Mouse (Mus musculus): ENCODE measurements around the gene Ncstn. TPM values are rescaled to one million over a fixed set of nuclear protein-coding genes. Genes with fewer than 3 reads are reported as not detected.

Gene Ncstn
- polyA plus RNA-seq, 1 experiment from 2014 or later: 115 TPM

- H3K4me1 ChIP-seq (ENCODE audit: control insufficient read depth, insufficient read depth, low read length): peaks cover 50% of the 10 kb centered on the region
- H3K4me2 ChIP-seq (ENCODE audit: low read depth, low read length): peak overlapping the region; percentile 93
- H3K36me3 ChIP-seq (ENCODE audit: control insufficient read depth, insufficient read depth, low read length): no peaks in the 10 kb centered on the region
- no peaks in the 10 kb centered on the region for H3K9me3 ChIP-seq (ENCODE audit: control insufficient read depth, low read length)
- peak overlapping the region; percentile 97 for H3K27ac ChIP-seq (ENCODE audit: low read depth, low read length)
- H3K4me3 ChIP-seq (ENCODE audit: low read depth, low read length): peak overlapping the region; percentile 97
- 2% methylated on average over 23 of the region's 23 CpGs for WGBS
- no peaks in the 10 kb centered on the region for H3K27me3 ChIP-seq (ENCODE audit: control insufficient read depth, insufficient read depth, low read length)
- peak; percentile 80 for ATAC-seq (ENCODE audit: low read depth)
- peak overlapping the region; percentile 94 for H3K9ac ChIP-seq (replicated peaks; ENCODE audit: low read depth, low read length)
Measured at GRCm38 (mm10) chr1:172026201-172026901, 56.2 kb downstream of the Ncstn start.

- H3K4me1 ChIP-seq (ENCODE audit: control insufficient read depth, insufficient read depth, low read length): peaks cover 53% of the 10 kb centered on the region
- 14% methylated on average over 8 of the region's 8 CpGs for WGBS
- H3K27ac ChIP-seq (ENCODE audit: low read depth, low read length): peak overlapping the region; percentile 97
- peak overlapping the region; percentile 94 for H3K9ac ChIP-seq (replicated peaks; ENCODE audit: low read depth, low read length)
- H3K27me3 ChIP-seq (ENCODE audit: control insufficient read depth, insufficient read depth, low read length): no peaks in the 10 kb centered on the region
- H3K9me3 ChIP-seq (ENCODE audit: control insufficient read depth, low read length): no peaks in the 10 kb centered on the region
- ATAC-seq (ENCODE audit: low read depth): peak; percentile 3; the same call in 1 of the 2 replicates
- peak overlapping the region; percentile 93 for H3K4me2 ChIP-seq (ENCODE audit: low read depth, low read length)
- no peaks in the 10 kb centered on the region for H3K36me3 ChIP-seq (ENCODE audit: control insufficient read depth, insufficient read depth, low read length)
- H3K4me3 ChIP-seq (ENCODE audit: low read depth, low read length): peak overlapping the region; percentile 97
Measured at GRCm38 (mm10) chr1:172025201-172025904, 57.2 kb downstream of the Ncstn start.

GRCm38 (mm10) chr1:172024140-172024895 lies 58.3 kb downstream of the Ncstn start:
- ATAC-seq (ENCODE audit: low read depth): no peak
- peak overlapping the region; percentile 97 for H3K4me3 ChIP-seq (ENCODE audit: low read depth, low read length)
- no peaks in the 10 kb centered on the region for H3K36me3 ChIP-seq (ENCODE audit: control insufficient read depth, insufficient read depth, low read length)
- no peaks in the 10 kb centered on the region for H3K9me3 ChIP-seq (ENCODE audit: control insufficient read depth, low read length)
- no peaks in the 10 kb centered on the region for H3K27me3 ChIP-seq (ENCODE audit: control insufficient read depth, insufficient read depth, low read length)
- peak overlapping the region; percentile 93 for H3K4me2 ChIP-seq (ENCODE audit: low read depth, low read length)
- H3K4me1 ChIP-seq (ENCODE audit: control insufficient read depth, insufficient read depth, low read length): peaks cover 61% of the 10 kb centered on the region
- WGBS: 14% methylated on average over 9 of the region's 9 CpGs
- H3K9ac ChIP-seq (replicated peaks; ENCODE audit: low read depth, low read length): peak overlapping the region; percentile 94; the same call in 1 of the 2 replicates
- H3K27ac ChIP-seq (ENCODE audit: low read depth, low read length): no peak overlapping the region

GRCm38 (mm10) chr1:172019863-172020521 lies 62.6 kb downstream of the Ncstn start:
- 51% methylated on average over 10 of the region's 10 CpGs for WGBS
- Histone ChIP-seq H3K4me3 (ENCODE audit: low read depth, low read length) (no peak overlapping the region), H3K27ac (ENCODE audit: low read depth, low read length) (0 out of 2 replicates have a peak overlapping the region, but pooled peaks have one; percentile 16), H3K4me2 (ENCODE audit: low read depth, low read length) (0 out of 2 replicates have a peak overlapping the region, but pooled peaks have one; percentile 6), H3K27me3 (ENCODE audit: control insufficient read depth, insufficient read depth, low read length) (no peaks in the 10 kb centered on the region), H3K36me3 (ENCODE audit: control insufficient read depth, insufficient read depth, low read length) (no peaks in the 10 kb centered on the region), H3K9me3 (ENCODE audit: control insufficient read depth, low read length) (no peaks in the 10 kb centered on the region), H3K9ac (replicated peaks; ENCODE audit: low read depth, low read length) (no peak overlapping the region), H3K4me1 (ENCODE audit: control insufficient read depth, insufficient read depth, low read length) (peaks cover 79% of the 10 kb centered on the region)
- ATAC-seq (ENCODE audit: low read depth): no peak

- Histone ChIP-seq H3K4me2 (ENCODE audit: low read depth, low read length) (no peak overlapping the region), H3K9ac (replicated peaks; ENCODE audit: low read depth, low read length) (no peak overlapping the region), H3K9me3 (ENCODE audit: control insufficient read depth, low read length) (no peaks in the 10 kb centered on the region), H3K4me3 (ENCODE audit: low read depth, low read length) (no peak overlapping the region), H3K4me1 (ENCODE audit: control insufficient read depth, insufficient read depth, low read length) (peaks cover 79% of the 10 kb centered on the region), H3K27ac (ENCODE audit: low read depth, low read length) (0 out of 2 replicates have a peak overlapping the region, but pooled peaks have one; percentile 16), H3K27me3 (ENCODE audit: control insufficient read depth, insufficient read depth, low read length) (no peaks in the 10 kb centered on the region), H3K36me3 (ENCODE audit: control insufficient read depth, insufficient read depth, low read length) (no peaks in the 10 kb centered on the region)
- no peak for ATAC-seq (ENCODE audit: low read depth)
- 94% methylated on average over 4 of the region's 4 CpGs for WGBS
Measured at GRCm38 (mm10) chr1:172019339-172019738, 63.3 kb downstream of the Ncstn start.

- WGBS: 59% methylated on average over 9 of the region's 9 CpGs
- Histone ChIP-seq H3K9me3 (ENCODE audit: control insufficient read depth, low read length) (no peaks in the 10 kb centered on the region), H3K36me3 (ENCODE audit: control insufficient read depth, insufficient read depth, low read length) (no peaks in the 10 kb centered on the region), H3K4me2 (ENCODE audit: low read depth, low read length) (peak overlapping the region; percentile 6; the same call in 1 of the 2 replicates), H3K27me3 (ENCODE audit: control insufficient read depth, insufficient read depth, low read length) (no peaks in the 10 kb centered on the region), H3K4me3 (ENCODE audit: low read depth, low read length) (no peak overlapping the region), H3K9ac (replicated peaks; ENCODE audit: low read depth, low read length) (no peak overlapping the region), H3K4me1 (ENCODE audit: control insufficient read depth, insufficient read depth, low read length) (peaks cover 78% of the 10 kb centered on the region), H3K27ac (ENCODE audit: low read depth, low read length) (peak overlapping the region; percentile 79)
- ATAC-seq (ENCODE audit: low read depth): no peak
Measured at GRCm38 (mm10) chr1:172018336-172019311, 64.0 kb downstream of the Ncstn start.

GRCm38 (mm10) chr1:172017517-172018070 lies 65.0 kb downstream of the Ncstn start:
- Histone ChIP-seq H3K4me1 (ENCODE audit: control insufficient read depth, insufficient read depth, low read length) (peaks cover 80% of the 10 kb centered on the region), H3K9ac (replicated peaks; ENCODE audit: low read depth, low read length) (peak overlapping the region; percentile 34; the same call in 1 of the 2 replicates), H3K9me3 (ENCODE audit: control insufficient read depth, low read length) (no peaks in the 10 kb centered on the region), H3K4me2 (ENCODE audit: low read depth, low read length) (peak overlapping the region; percentile 15; the same call in 1 of the 2 replicates), H3K27ac (ENCODE audit: low read depth, low read length) (peak overlapping the region; percentile 79), H3K27me3 (ENCODE audit: control insufficient read depth, insufficient read depth, low read length) (no peaks in the 10 kb centered on the region), H3K4me3 (ENCODE audit: low read depth, low read length) (no peak overlapping the region), H3K36me3 (ENCODE audit: control insufficient read depth, insufficient read depth, low read length) (no peaks in the 10 kb centered on the region)
- peak; percentile 13 for ATAC-seq (ENCODE audit: low read depth)
- WGBS: 54% methylated on average over 6 of the region's 6 CpGs
